Mouse (Mus musculus): ENCODE data around the gene Dnm1. TPM values are rescaled to one million over a fixed set of nuclear protein-coding genes. Genes with fewer than 3 reads are reported as not detected.

Gene Dnm1
- polyA plus RNA-seq, 1 experiment from 2014 or later: 7.0 TPM

GRCm38 (mm10) chr2:32287334-32287840, 65.8 kb downstream of the Dnm1 start, which contains the start of gene Golga2:
TSS of gene Golga2 (plus strand) at chr2:32287384.
- H3K36me3 ChIP-seq: peaks cover 22% of the 10 kb centered on the region
- H3K4me2 ChIP-seq: peak within 1 kb of the TSS; percentile 87
- H3K9me3 ChIP-seq: no peaks in the 10 kb centered on the region
- ATAC-seq (ENCODE audit: borderline replicate concordance, extremely low read depth, low FRiP score, low TSS enrichment): peak; percentile 7; the same call in 1 of the 2 replicates
- H3K27ac ChIP-seq: peak within 1 kb of the TSS; percentile 68
- H3K4me3 ChIP-seq: peak within 1 kb of the TSS; percentile 84
- WGBS: under 1% methylated on average over 23 of the region's 23 CpGs
- H3K27me3 ChIP-seq: no peaks in the 10 kb centered on the region
- H3K9ac ChIP-seq: peak within 1 kb of the TSS; percentile 92
- peaks cover 18% of the 10 kb centered on the region for H3K4me1 ChIP-seq

GRCm38 (mm10) chr2:32283986-32284385, 69.2 kb downstream of the Dnm1 start:
- Histone ChIP-seq H3K4me3 (no peak overlapping the region), H3K36me3 (peaks cover 50% of the 10 kb centered on the region), H3K27me3 (no peaks in the 10 kb centered on the region), H3K9ac (no peak overlapping the region), H3K9me3 (no peaks in the 10 kb centered on the region), H3K4me1 (peaks cover 11% of the 10 kb centered on the region), H3K4me2 (no peak overlapping the region), H3K27ac (no peak overlapping the region)
- no peak for ATAC-seq (ENCODE audit: borderline replicate concordance, extremely low read depth, low FRiP score, low TSS enrichment)
- 85% methylated on average over 3 of the region's 3 CpGs for whole genome bisulfite sequencing

GRCm38 (mm10) chr2:32282727-32283126, 70.4 kb downstream of the Dnm1 start:
- Histone ChIP-seq H3K9ac (no peak overlapping the region), H3K4me3 (no peak overlapping the region), H3K27ac (no peak overlapping the region), H3K36me3 (peaks cover 63% of the 10 kb centered on the region), H3K4me1 (peaks cover 9% of the 10 kb centered on the region), H3K4me2 (no peak overlapping the region), H3K27me3 (no peaks in the 10 kb centered on the region), H3K9me3 (no peaks in the 10 kb centered on the region)
- no peak for ATAC-seq (ENCODE audit: borderline replicate concordance, extremely low read depth, low FRiP score, low TSS enrichment)
- WGBS: 89% methylated on average over 1 of the region's 1 CpGs

DNA sequence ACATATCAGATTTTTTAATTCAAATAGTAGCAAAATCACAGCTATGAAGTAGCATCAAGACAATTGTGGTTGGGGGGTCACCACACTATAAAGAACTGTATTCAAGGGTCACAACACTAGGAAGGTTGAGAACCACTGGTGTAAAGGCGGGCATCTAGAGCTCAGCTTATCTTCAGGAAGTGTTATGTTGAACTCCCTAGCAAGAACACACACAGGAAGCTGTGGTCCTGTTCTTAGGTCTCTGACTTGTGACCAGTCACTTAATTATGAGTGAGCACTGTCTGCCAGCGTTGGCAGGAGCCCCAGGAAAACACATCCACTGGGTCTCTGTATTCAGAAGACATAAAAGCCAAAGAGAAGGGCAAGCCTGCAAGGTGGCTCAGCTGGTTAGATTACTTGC, 70.8 kb downstream of the Dnm1 start:
- no peak overlapping the region for H3K4me3 ChIP-seq
- H3K27ac ChIP-seq: no peak overlapping the region
- no peak overlapping the region for H3K9ac ChIP-seq
- peaks cover 67% of the 10 kb centered on the region for H3K36me3 ChIP-seq
- H3K9me3 ChIP-seq: no peaks in the 10 kb centered on the region
- H3K4me1 ChIP-seq: peaks cover 9% of the 10 kb centered on the region
- 80% methylated on average over 2 of the region's 2 CpGs for WGBS
- no peak for ATAC-seq (ENCODE audit: borderline replicate concordance, extremely low read depth, low FRiP score, low TSS enrichment)
- H3K4me2 ChIP-seq: no peak overlapping the region
- no peaks in the 10 kb centered on the region for H3K27me3 ChIP-seq

GRCm38 (mm10) chr2:32275823-32276222, 77.3 kb downstream of the Dnm1 start:
- WGBS: 81% methylated on average over 3 of the region's 3 CpGs
- no peaks in the 10 kb centered on the region for H3K27me3 ChIP-seq
- no peak for ATAC-seq (ENCODE audit: borderline replicate concordance, extremely low read depth, low FRiP score, low TSS enrichment)

DNA sequence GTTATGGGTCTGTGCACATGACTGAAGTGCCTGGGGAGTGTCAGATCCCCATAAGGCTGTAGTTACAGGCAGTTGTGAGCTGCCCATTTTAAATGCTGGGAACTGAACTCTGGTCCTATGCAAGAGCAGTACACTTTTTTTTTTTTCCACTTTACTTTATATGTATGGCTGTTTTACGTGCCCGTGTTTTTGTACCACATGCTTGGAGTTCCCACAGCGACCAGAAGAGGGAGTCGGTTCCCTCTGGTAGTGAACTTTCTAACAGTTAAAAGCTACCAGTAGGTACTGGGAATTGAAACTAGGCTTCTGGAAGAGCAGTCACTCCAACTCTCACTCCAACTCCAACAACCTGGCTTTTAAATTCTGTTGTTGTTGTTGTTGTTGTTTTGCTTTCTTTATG, 92.5 kb downstream of the Dnm1 start:
- 43% methylated on average over 4 of the region's 4 CpGs for WGBS
- H3K27ac ChIP-seq: no peak overlapping the region
- H3K4me1 ChIP-seq: peaks cover 9% of the 10 kb centered on the region
- no peaks in the 10 kb centered on the region for H3K27me3 ChIP-seq
- H3K36me3 ChIP-seq: peaks cover 22% of the 10 kb centered on the region
- no peaks in the 10 kb centered on the region for H3K9me3 ChIP-seq
- no peak for ATAC-seq (ENCODE audit: borderline replicate concordance, extremely low read depth, low FRiP score, low TSS enrichment)
- no peak overlapping the region for H3K4me3 ChIP-seq
- peak overlapping the region; percentile 59; the same call in 1 of the 2 replicates for H3K4me2 ChIP-seq
- no peak overlapping the region for H3K9ac ChIP-seq

More at GRCm38 (mm10) chr2:32275823-32276222, 77.3 kb downstream of the Dnm1 start:
- Histone ChIP-seq H3K36me3 (peaks cover 39% of the 10 kb centered on the region), H3K4me2 (no peak overlapping the region), H3K9ac (no peak overlapping the region), H3K4me3 (no peak overlapping the region), H3K27ac (no peak overlapping the region), H3K9me3 (no peaks in the 10 kb centered on the region), H3K4me1 (no peaks in the 10 kb centered on the region)

DNA sequence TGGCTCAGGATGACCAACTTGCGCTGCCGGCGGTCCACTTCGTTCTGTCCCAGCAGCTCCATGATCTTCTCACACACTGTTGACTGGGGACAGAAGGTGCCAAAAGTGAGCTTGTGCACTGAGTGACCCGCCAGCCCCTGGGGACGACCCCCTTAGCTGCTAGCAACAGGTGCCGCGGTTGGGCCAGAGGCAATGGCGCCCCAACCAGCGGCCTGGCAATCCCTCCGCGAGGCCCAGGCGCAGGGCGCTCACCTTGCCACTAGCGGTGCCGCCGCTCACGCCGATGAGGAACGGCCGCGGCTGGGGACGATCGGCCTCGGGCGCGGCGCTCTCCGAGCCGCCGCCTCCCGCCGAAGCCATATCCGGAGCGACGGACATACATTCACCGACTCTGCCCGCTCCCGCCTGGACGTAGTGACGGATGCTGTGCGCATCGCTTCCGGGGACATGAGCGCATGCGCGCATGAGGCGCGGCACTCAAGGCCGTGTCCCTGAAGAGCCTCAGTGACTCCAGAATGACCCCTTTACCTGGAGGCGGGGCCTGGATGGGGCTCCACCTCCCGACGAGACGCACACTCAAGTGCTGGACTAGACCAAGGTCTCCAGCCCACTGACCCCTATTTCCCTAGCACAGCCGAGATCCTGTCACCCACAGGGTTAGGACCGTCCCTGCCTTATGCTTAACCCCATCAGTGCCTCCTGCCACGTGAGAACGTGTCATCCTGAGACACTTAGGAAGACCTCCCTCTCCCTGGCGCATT, 93.3 kb downstream of the Dnm1 start, which contains the start of gene Uck1:
TSS of gene Uck1 (minus strand) at position 503 of the 761 bp plus-strand sequence.
- under 1% methylated on average over 59 of the region's 59 CpGs for whole genome bisulfite sequencing
- ATAC-seq (ENCODE audit: borderline replicate concordance, extremely low read depth, low FRiP score, low TSS enrichment): peak; percentile 89
- Histone ChIP-seq H3K9me3 (no peaks in the 10 kb centered on the region), H3K4me1 (peaks cover 9% of the 10 kb centered on the region), H3K9ac (peak within 1 kb of the TSS; percentile 87), H3K4me2 (peak within 1 kb of the TSS; percentile 59), H3K27me3 (no peaks in the 10 kb centered on the region), H3K27ac (peak within 1 kb of the TSS; percentile 75), H3K36me3 (peaks cover 22% of the 10 kb centered on the region), H3K4me3 (peak within 1 kb of the TSS; percentile 80)

GRCm38 (mm10) chr2:32258887-32259533, 94.1 kb downstream of the Dnm1 start:
- Histone ChIP-seq H3K27me3 (no peaks in the 10 kb centered on the region), H3K4me2 (peak overlapping the region; percentile 59), H3K9me3 (no peaks in the 10 kb centered on the region), H3K27ac (no peak overlapping the region), H3K4me1 (peaks cover 9% of the 10 kb centered on the region), H3K4me3 (peak overlapping the region; percentile 80), H3K36me3 (peaks cover 27% of the 10 kb centered on the region), H3K9ac (peak overlapping the region; percentile 87)
- 41% methylated on average over 6 of the region's 6 CpGs for WGBS
- ATAC-seq (ENCODE audit: borderline replicate concordance, extremely low read depth, low FRiP score, low TSS enrichment): no peak

Small RNA genes lying within 50 kb of the gene (microRNA-seq; reads per million reads assigned to microRNA genes)
- gene Gm23363 (4.1 reads per million, percentile 18 among the genes with 10 or more reads in this experiment), gene Mir199b (1,178 reads per million, percentile 77 among the genes with 10 or more reads in this experiment)

Other genes with a start within 250 kb of the Dnm1 start
- 49.5 and 51.7 TPM in 2 replicates for gene Prrc2b, start 202.3 kb downstream of the Dnm1 start, polyA plus RNA-seq (2015; fragmentation: Nextera tagmentation; extraction: Ambion mirVana)
- gene Pomt1, start 116.7 kb downstream of the Dnm1 start, polyA plus RNA-seq (2015; fragmentation: Nextera tagmentation; extraction: Ambion mirVana): 19.4 and 24.4 TPM in 2 replicates
- gene Uck1, start 93.2 kb downstream of the Dnm1 start, polyA plus RNA-seq (2015; fragmentation: Nextera tagmentation; extraction: Ambion mirVana): 66.6 and 69.9 TPM in 2 replicates
- 22.8 and 24.3 TPM in 2 replicates for gene Golga2, start 66.0 kb downstream of the Dnm1 start, polyA plus RNA-seq (2015; fragmentation: Nextera tagmentation; extraction: Ambion mirVana)
- 405 and 449 TPM in 2 replicates for gene Swi5, start 65.3 kb downstream of the Dnm1 start, polyA plus RNA-seq (2015; fragmentation: Nextera tagmentation; extraction: Ambion mirVana)
- gene Ciz1, start 1.0 kb downstream of the Dnm1 start, polyA plus RNA-seq (2015; fragmentation: Nextera tagmentation; extraction: Ambion mirVana): 47.0 and 47.7 TPM in 2 replicates
- 32.3 and 33.5 TPM in 2 replicates for gene 1110008P14Rik, start 28.6 kb upstream of the Dnm1 start, polyA plus RNA-seq (2015; fragmentation: Nextera tagmentation; extraction: Ambion mirVana)
- 2.2 TPM in 2 replicates for gene Lcn2, start 34.9 kb upstream of the Dnm1 start, polyA plus RNA-seq (2015; fragmentation: Nextera tagmentation; extraction: Ambion mirVana)
- gene Ptges2, start 42.6 kb upstream of the Dnm1 start, polyA plus RNA-seq (2015; fragmentation: Nextera tagmentation; extraction: Ambion mirVana): 22.6 and 25.4 TPM in 2 replicates
- gene Naif1, start 97.1 kb upstream of the Dnm1 start, polyA plus RNA-seq (2015; fragmentation: Nextera tagmentation; extraction: Ambion mirVana): 6.6 and 7.1 TPM in 2 replicates
- 19.6 and 21.5 TPM in 2 replicates for gene Slc25a25, start 98.1 kb upstream of the Dnm1 start, polyA plus RNA-seq (2015; fragmentation: Nextera tagmentation; extraction: Ambion mirVana)
- 12.3 and 12.6 TPM in 2 replicates for gene Fam102a, start 182.0 kb upstream of the Dnm1 start, polyA plus RNA-seq (2015; fragmentation: Nextera tagmentation; extraction: Ambion mirVana)
- gene Dpm2, start 217.5 kb upstream of the Dnm1 start, polyA plus RNA-seq (2015; fragmentation: Nextera tagmentation; extraction: Ambion mirVana): 101 and 107 TPM in 2 replicates
- 0.30 and 0.39 TPM in 2 replicates for gene Pip5kl1, start 221.5 kb upstream of the Dnm1 start, polyA plus RNA-seq (2015; fragmentation: Nextera tagmentation; extraction: Ambion mirVana)
- gene 9430097D07Rik, start 222.3 kb upstream of the Dnm1 start, polyA plus RNA-seq (2015; fragmentation: Nextera tagmentation; extraction: Ambion mirVana): 0.29 TPM in 1 of 2 replicates, not detected in the other
- gene St6galnac4, start 233.8 kb upstream of the Dnm1 start, polyA plus RNA-seq (2015; fragmentation: Nextera tagmentation; extraction: Ambion mirVana): 25.9 and 26.1 TPM in 2 replicates
- 25.0 and 26.2 TPM in 2 replicates for gene St6galnac6, start 246.4 kb upstream of the Dnm1 start, polyA plus RNA-seq (2015; fragmentation: Nextera tagmentation; extraction: Ambion mirVana)

Measured in lung, embryonic 15.5 days (tissue).